Mouse (Mus musculus): ENCODE data around the gene Notch1.

- TF ChIP-seq CTCF (IDR thresholded peaks at IDR 0.05; ENCODE audit: low read depth, low read length) (no peak), GATA1 (IDR thresholded peaks at IDR 0.05; ENCODE audit: borderline replicate concordance, low read length) (no peak)
Observed at GRCm38 (mm10) chr2:26437221-26437620, 79.2 kb downstream of the Notch1 start.
